Comparison of ENCODE assay signal across 9 mouse cellular contexts in the genomic region with DNA sequence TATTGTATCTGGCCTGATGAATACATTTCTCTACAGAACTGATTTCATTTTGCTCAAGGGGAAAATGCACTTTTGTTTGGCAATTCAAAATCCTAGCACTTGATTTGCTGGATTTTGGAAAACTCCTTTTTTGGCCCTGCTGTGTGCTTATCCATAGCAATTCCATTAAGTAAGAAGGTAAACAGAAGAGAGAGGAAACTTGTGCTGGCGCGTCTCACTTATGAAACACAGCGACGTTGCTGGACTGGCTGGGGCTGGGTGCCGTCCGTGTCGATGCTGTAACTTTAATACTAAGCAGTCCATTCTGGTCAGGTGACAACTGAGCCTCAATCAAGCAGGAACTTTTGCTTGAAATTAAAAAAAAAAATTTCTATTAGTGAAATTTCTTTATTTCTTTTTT. TPM values are rescaled to one million over a fixed set of nuclear protein-coding genes. Genes with fewer than 3 reads are reported as not detected.
DNase-seq lines count a peak whose midpoint lies in the region; ATAC-seq and TF ChIP-seq lines count a peak whose summit lies in the region.
"Had no signal": no experiment of that assay in that cellular context is flagged by ENCODE, and none has a peak within 500 bp of the region (broad histone marks: within the 10 kb centered on the region; RNA-seq: fewer than 3 reads in every experiment).

No protein-coding gene starts in this region.

- no peak overlapping the region for H3K4me2 ChIP-seq in hindbrain, postnatal 0 days (ENCODE audit: low read depth, low read length)
- H3K4me2 ChIP-seq in hindbrain, embryonic 11.5 days (replicated peaks; ENCODE audit: low read depth, low read length), result no peak overlapping the region
- peak overlapping the region; percentile 16 for H3K4me2 ChIP-seq in lung, embryonic 16.5 days (ENCODE audit: low read depth, low read length)

- H3K4me3 ChIP-seq in hindbrain, postnatal 0 days (ENCODE audit: low read length), result no peak overlapping the region
- H3K4me3 ChIP-seq in hindbrain, embryonic 11.5 days (ENCODE audit: low read depth, low read length), result no peak overlapping the region
- no peak overlapping the region for H3K4me3 ChIP-seq in heart, embryonic 10.5 days
- H3K4me3 ChIP-seq in lung, embryonic 16.5 days (ENCODE audit: low read length), result no peak overlapping the region

- no peak for ATAC-seq in hindbrain, postnatal 0 days
- no peak for ATAC-seq in hindbrain, embryonic 11.5 days (ENCODE audit: low FRiP score)
- ATAC-seq in lung, embryonic 16.5 days (ENCODE audit: low read depth), result peak; percentile 60
- ATAC-seq in monocyte, adult 5-6 weeks (replicated peaks; ENCODE audit: insufficient number of reproducible peaks, low FRiP score, low TSS enrichment, poor library complexity, severe bottlenecking), result no peak

- no peak overlapping the region for H3K9ac ChIP-seq in hindbrain, postnatal 0 days (replicated peaks; ENCODE audit: low read length)
- H3K9ac ChIP-seq in hindbrain, embryonic 11.5 days (ENCODE audit: low read depth, low read length), result no peak overlapping the region
- no peak overlapping the region for H3K9ac ChIP-seq in lung, embryonic 16.5 days (ENCODE audit: low read length)

- DNase-seq in hindbrain, postnatal 0 days (ENCODE audit: low spot score), result peak; percentile 12
- DNase-seq in hindbrain, embryonic 11.5 days (ENCODE audit: low spot score), result no peak
- DNase-seq in brain, adult 2 months (ENCODE audit: low read depth, low spot score), result peak; percentile 34
- no peak for DNase-seq in heart, embryonic 10.5 days (ENCODE audit: low spot score)
- DNase-seq in left cerebral cortex, postnatal 4 days, result no peak
- DNase-seq in cerebellum, adult 18-20 months, result no peak

- H3K27ac ChIP-seq in hindbrain, postnatal 0 days, result peak overlapping the region; percentile 26
- H3K27ac ChIP-seq in hindbrain, embryonic 11.5 days (ENCODE audit: low read depth, low read length), result no peak overlapping the region
- peak overlapping the region; percentile 47; the same call in 1 of the 2 replicates for H3K27ac ChIP-seq in heart, embryonic 10.5 days
- peak overlapping the region; percentile 85 for H3K27ac ChIP-seq in lung, embryonic 16.5 days (ENCODE audit: low read length)

- intact Hi-C loops in left cerebral cortex, postnatal 4 days (cut with DNase I), result loop anchor here (5.0 to 10.0 kb wide), 5 partner anchors 375 to 1208 kb away; no protein-coding TSS in a partner anchor

- no peaks in the 10 kb centered on the region for H3K27me3 ChIP-seq in hindbrain, postnatal 0 days (ENCODE audit: insufficient read depth, low read length)
- H3K27me3 ChIP-seq in hindbrain, embryonic 11.5 days (ENCODE audit: control insufficient read depth, insufficient read depth, low read length), result no peaks in the 10 kb centered on the region
- no peaks in the 10 kb centered on the region for H3K27me3 ChIP-seq in heart, embryonic 10.5 days (ENCODE audit: insufficient read depth, poor library complexity, severe bottlenecking)
- H3K27me3 ChIP-seq in lung, embryonic 16.5 days (ENCODE audit: control insufficient read depth, insufficient read depth, low read depth, low read length), result no peaks in the 10 kb centered on the region

- peaks cover 27% of the 10 kb centered on the region; the same call in 1 of the 2 replicates for H3K36me3 ChIP-seq in hindbrain, postnatal 0 days (ENCODE audit: insufficient read depth, low read length)
- peaks cover 11% of the 10 kb centered on the region; the same call in 1 of the 2 replicates for H3K36me3 ChIP-seq in hindbrain, embryonic 11.5 days (ENCODE audit: control insufficient read depth, insufficient read depth, low read length)
- H3K36me3 ChIP-seq in heart, embryonic 10.5 days, result peaks cover 39% of the 10 kb centered on the region
- H3K36me3 ChIP-seq in lung, embryonic 16.5 days (ENCODE audit: control insufficient read depth, insufficient read depth, low read length), result peaks cover 27% of the 10 kb centered on the region

- WGBS in hindbrain, postnatal 0 days, result 16% methylated on average over 7 of the region's 7 CpGs
- WGBS in hindbrain, embryonic 11.5 days, result 9% methylated on average over 7 of the region's 7 CpGs
- 10% methylated on average over 7 of the region's 7 CpGs for WGBS in heart, embryonic 10.5 days
- WGBS in lung, embryonic 16.5 days, result 1% methylated on average over 7 of the region's 7 CpGs

- H3K9me3 ChIP-seq in hindbrain, postnatal 0 days (ENCODE audit: low read length), result no peaks in the 10 kb centered on the region
- H3K9me3 ChIP-seq in hindbrain, embryonic 11.5 days (ENCODE audit: control insufficient read depth, low read length), result no peaks in the 10 kb centered on the region
- H3K9me3 ChIP-seq in heart, embryonic 10.5 days, result no peaks in the 10 kb centered on the region
- H3K9me3 ChIP-seq in lung, embryonic 16.5 days (ENCODE audit: control insufficient read depth, low read length), result no peaks in the 10 kb centered on the region
- H3K9me3 ChIP-seq: G1E had no signal

- TF ChIP-seq CTCF in hindbrain, postnatal 0 days (IDR thresholded peaks at IDR 0.05; ENCODE audit: low read depth), result no peak

- peaks cover 8% of the 10 kb centered on the region; the same call in 1 of the 2 replicates for H3K4me1 ChIP-seq in hindbrain, postnatal 0 days (ENCODE audit: insufficient read depth, low read length)
- 0 out of 2 replicates have a peak, but pooled peaks cover 4% of the 10 kb centered on the region for H3K4me1 ChIP-seq in hindbrain, embryonic 11.5 days (replicated peaks; ENCODE audit: control insufficient read depth, insufficient read depth, low read length)
- H3K4me1 ChIP-seq in heart, embryonic 10.5 days, result peaks cover 32% of the 10 kb centered on the region
- H3K4me1 ChIP-seq in lung, embryonic 16.5 days (replicated peaks; ENCODE audit: control insufficient read depth, insufficient read depth, low read length), result peaks cover 32% of the 10 kb centered on the region

RNA-seq across cellular contexts. Expression of gene Klf6, which starts 8.6 kb away (rescaled TPM):
- 41.6 and 53.1 TPM in 2 replicates for total RNA-seq in hindbrain, postnatal 0 days (2014; rRNA removed)
- 99.6 and 104 TPM in 2 replicates for polyA plus RNA-seq in hindbrain, postnatal 0 days (2015; fragmentation: Nextera tagmentation; extraction: Ambion mirVana)
- 74.1 and 77.9 TPM in 2 replicates for polyA plus RNA-seq in hindbrain, embryonic 11.5 days (2014; fragmentation: Nextera tagmentation; extraction: Ambion mirVana)
- polyA plus RNA-seq in heart, embryonic 10.5 days (2016; fragmentation: Nextera tagmentation; extraction: Ambion mirVana), result 56.1 and 63.8 TPM in 2 replicates
- 86.9 and 95.5 TPM in 2 replicates for polyA plus RNA-seq in lung, embryonic 16.5 days (2015; fragmentation: Nextera tagmentation; extraction: Ambion mirVana)
- total RNA-seq in monocyte, adult 5-6 weeks (2017), result 457 to 663 TPM (median 525 TPM) in 3 replicates
- total RNA-seq in left cerebral cortex, postnatal 4 days (2021), result 100 to 1,000 TPM; 112 to 117 TPM

Comparison
In these comparisons a context has a peak if more than half of its experiments do, and no peak if none do; other contexts are left out.
1. DNase-seq: peak in hindbrain, postnatal 0 days (single experiment) and brain, adult 2 months (single experiment); none in hindbrain, embryonic 11.5 days (single experiment), heart, embryonic 10.5 days (single experiment), left cerebral cortex, postnatal 4 days (single experiment) and cerebellum, adult 18-20 months (0 of 2).